Mouse (Mus musculus) ES-Bruce4 (cell line): ENCODE measurements around the gene Mavs.

Experiments used
- CTCF ChIP-seq: IDR thresholded peaks from one replicate; pipeline ENCODE4 v1.8.1; 2011; ENCODE audit warnings: low read depth, low read length
- EP300 ChIP-seq: IDR thresholded peaks from 2 replicates; pipeline ENCODE4 v1.6.1; 2011; ENCODE audit warnings: low read depth, low read length; ENCODE audit not compliant: insufficient read depth

GRCm38 (mm10) chr2:131264027-131264426 is 30.2 kb downstream of the Mavs start:
- TF ChIP-seq EP300 (no peak), CTCF (no peak)
